Mouse (Mus musculus): ENCODE data around the gene Cux2.
A peak's percentile ranks its signal among the peaks of the same experiment; 100 is the strongest.

Gene Cux2

GRCm38 (mm10) chr5:121815867-121816380 is 234.0 kb downstream of the Cux2 start:
- DNase-seq: no peak

GRCm38 (mm10) chr5:121815067-121815466 is 234.8 kb downstream of the Cux2 start:
- DNase-seq: peak; percentile 57

GRCm38 (mm10) chr5:121813744-121814143 is 236.2 kb downstream of the Cux2 start:
- no peak for DNase-seq

- no peak for DNase-seq
These were observed 237.2 kb downstream of the Cux2 start for GRCm38 (mm10) chr5:121812526-121813243.

- no peak for DNase-seq
These were observed 238.4 kb downstream of the Cux2 start for GRCm38 (mm10) chr5:121811485-121811931.

GRCm38 (mm10) chr5:121810331-121811151 is 239.4 kb downstream of the Cux2 start:
- DNase-seq: no peak

GRCm38 (mm10) chr5:121809667-121810224 is 240.2 kb downstream of the Cux2 start:
- DNase-seq: no peak

- DNase-seq: no peak
These were observed 241.7 kb downstream of the Cux2 start for GRCm38 (mm10) chr5:121808202-121808601.

GRCm38 (mm10) chr5:121807186-121807585 is 242.7 kb downstream of the Cux2 start:
- no peak for DNase-seq

All from right cerebral cortex, postnatal 14 days (tissue).